Mouse (Mus musculus): ENCODE results near the gene Trappc4.
"Not testable (repeated sequence)": the region's sequence is repeated elsewhere in the genome, so short reads cannot be mapped to it uniquely, and the experiment has no call there.

Trappc4 gene

DNA sequence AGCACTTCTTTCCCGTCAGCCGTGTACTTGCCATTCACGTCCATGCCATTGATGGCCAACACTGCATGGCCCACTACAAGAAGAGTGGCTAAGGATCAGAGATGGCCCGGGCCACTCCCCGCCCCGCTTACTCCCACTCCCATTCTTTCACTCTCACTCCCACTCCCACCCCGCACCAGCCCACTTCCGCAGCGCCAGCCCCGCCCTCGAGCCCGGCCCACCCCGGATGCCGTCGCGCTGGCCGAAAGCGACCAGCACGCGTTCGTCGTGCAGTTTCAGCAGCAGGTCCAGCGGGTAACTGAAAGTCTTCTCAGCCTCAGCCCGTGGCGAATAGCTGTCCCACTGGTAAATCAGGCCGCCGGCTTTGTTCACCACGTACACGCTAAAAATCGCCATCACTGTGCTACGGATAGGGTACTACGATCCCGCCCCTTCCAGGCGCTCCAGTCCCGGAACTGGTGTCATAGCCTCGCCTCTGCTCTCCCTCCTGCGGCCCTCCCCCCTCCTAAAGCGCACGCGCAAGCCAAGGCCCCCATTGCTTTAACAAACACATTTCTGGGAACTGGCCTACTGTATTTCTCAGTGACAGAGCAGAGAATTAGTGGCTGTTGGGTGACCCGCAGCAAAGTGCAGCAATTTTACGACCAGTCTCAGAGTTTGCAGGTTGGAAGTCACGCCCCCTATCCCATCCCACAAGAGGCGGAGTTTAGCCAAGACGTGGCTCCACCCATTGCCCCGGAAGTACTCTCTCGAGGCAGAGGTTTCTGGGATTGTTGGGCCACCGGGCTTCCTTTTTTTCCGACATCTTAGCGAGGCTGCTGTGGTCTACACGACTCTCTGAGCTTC lies at the start of gene Trappc4, which contains the start of gene Rps25:
TSS of gene Trappc4 (minus strand) at position 695 of the 846 bp plus-strand sequence.
TSS of gene Rps25 (plus strand) at position 234 of the 846 bp plus-strand sequence.
- DNase-seq (ENCODE audit: low read depth, low spot score) = peak; percentile 96

DNA sequence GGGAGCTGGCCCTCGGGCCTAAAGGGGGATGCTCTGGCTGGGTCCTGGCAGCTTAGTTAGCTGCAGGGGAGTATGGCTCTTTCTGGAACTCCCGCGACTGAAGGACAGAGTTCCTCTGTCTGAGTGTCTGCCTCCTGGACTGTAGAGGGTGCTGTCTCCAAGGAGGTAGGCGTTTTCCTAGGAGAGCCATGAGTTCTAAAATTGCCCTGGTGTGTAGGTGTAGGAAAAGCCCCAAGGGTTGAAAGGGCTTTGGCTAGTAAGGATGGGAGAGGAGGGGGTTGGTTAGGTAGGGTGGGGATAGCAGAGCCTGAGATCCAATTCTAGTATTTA lies 47.5 kb upstream of the Trappc4 start, which contains the start of gene Upk2:
TSS of gene Upk2 (minus strand) at position 86 of the 330 bp plus-strand sequence.
- DNase-seq (ENCODE audit: low read depth, low spot score) = peak; percentile 73

DNA sequence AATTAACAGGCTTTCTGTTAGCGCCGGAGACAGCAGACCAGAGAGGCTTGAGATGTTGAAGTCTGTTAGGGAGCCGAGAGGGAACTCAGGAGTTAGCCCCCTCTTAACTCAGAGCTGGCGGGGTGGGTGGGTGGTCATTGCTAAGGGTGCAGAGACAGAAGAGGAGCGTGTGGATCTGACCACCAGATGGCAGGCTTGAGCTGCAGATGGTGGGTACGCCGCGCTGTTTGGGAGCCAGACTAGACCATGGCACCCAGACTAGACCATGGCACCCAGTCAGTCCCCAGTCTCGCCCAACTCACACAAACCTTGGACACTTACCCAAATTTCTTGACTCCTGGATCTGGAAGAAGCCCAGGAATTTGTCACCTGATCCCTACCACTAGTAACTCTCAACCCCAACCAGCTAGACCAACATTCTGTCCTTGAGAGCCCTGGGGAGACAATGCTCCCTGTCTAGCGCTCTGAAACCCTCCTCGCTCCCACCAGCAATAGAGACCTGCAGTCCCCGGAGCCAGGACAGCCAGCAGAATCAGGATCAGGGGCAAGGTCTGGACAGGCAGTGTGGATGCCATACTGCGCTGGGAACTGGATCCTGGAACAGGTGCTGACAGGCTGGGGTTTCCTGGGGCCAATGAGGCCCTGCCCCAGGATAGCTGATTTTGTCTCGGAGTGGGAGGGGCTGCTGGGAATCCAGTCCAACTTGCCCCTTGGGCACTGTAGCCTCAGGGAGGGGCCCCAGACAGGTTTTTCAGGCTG lies 46.9 kb upstream of the Trappc4 start:
- peak; percentile 93 for DNase-seq (ENCODE audit: low read depth, low spot score)

DNA sequence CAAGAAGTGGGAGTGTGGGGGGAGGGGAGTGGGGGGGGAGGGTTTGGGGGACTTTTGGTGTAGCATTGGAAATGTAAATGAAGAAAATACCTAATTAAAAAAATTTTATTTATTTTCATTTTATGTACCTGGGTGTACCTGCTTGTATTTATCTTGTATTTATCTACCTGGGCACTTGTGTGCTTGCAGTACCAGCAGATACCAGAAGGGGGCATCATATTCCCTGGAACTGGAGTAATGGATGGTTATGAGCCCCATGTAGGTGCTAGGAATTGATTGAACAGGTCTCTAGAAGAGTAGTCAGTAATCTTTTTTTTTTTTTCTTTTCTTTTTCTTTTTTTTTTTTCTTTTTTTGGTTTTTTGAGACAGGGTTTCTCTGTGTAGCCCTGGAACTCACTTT lies 43.0 kb upstream of the Trappc4 start:
- DNase-seq (ENCODE audit: low read depth, low spot score) = peak; percentile 77

DNA sequence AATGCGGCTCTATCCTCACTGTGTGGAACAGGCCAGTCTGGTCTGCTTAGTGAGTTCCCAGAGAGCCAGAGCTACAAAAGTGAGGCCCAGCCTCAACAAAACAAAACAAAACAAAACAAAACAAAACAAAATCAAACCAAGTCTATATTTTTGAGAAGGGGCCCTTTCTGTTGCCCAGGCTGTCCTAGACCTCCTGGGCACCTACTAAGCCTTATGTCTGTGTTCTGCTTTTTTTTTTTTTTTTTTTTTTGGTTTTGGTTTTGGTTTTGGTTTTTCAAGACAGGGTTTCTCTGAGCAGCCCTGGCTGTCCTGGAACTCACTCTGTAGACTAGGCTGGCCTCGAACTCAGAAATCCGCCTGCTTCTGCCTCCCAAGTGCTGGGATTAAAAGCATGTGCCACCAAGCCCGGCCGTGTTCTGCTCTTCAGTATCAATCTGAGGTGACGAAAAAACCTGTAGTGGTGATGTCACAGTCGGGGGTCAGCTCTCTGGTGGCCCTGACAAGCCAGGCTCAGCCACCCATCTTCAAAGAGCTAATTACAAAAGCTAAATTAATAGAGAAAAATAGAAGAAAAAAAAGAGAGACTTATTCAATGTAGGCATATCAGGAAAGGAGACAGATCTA lies 37.1 kb upstream of the Trappc4 start:
- not testable (repeated sequence) for DNase-seq (ENCODE audit: low read depth, low spot score)

DNA sequence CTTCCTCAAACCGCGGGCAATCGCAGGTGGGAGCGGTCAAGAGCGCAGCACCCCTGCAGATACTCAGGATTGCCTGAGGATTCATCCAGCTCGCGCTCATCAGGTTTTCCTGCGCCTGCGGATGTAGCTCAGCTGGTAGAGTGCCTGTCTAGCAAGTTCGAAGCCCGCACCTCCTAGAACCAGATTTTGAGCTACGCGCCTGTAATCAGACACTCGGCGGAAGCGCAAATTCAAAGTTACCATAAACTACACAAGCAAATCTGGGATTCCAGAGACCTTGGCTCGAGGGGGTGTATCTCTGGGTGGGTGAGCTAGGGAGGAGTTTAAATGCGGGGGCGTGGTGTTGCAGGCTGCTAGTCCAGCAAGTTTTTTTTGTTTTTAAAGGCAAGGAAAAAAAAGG lies 33.6 kb upstream of the Trappc4 start, which contains the start of gene Foxr1:
TSS of gene Foxr1 (minus strand) at position 176 of the 400 bp plus-strand sequence.
- peak; percentile 84 for DNase-seq (ENCODE audit: low read depth, low spot score)

DNA sequence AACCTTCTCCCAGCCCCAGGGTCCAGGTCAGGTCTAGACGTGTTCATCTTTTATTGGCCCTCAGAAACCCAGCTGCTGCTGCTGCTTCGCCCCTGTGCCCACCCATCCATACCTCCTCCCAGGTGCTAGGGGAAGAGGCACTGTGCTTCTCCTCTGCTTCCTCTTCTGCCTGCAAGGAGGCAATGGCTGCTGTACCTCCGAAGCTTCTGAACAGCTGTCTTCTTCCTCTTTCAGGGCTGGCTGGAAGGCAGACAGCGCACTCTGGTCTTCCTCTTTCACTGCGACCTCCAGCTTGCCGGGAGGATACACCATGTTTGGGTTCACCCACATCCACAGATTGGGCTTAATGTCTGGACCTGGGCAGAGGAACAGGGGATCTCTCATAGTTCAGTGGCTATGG lies 28.3 kb upstream of the Trappc4 start:
- DNase-seq (ENCODE audit: low read depth, low spot score) = no peak

DNA sequence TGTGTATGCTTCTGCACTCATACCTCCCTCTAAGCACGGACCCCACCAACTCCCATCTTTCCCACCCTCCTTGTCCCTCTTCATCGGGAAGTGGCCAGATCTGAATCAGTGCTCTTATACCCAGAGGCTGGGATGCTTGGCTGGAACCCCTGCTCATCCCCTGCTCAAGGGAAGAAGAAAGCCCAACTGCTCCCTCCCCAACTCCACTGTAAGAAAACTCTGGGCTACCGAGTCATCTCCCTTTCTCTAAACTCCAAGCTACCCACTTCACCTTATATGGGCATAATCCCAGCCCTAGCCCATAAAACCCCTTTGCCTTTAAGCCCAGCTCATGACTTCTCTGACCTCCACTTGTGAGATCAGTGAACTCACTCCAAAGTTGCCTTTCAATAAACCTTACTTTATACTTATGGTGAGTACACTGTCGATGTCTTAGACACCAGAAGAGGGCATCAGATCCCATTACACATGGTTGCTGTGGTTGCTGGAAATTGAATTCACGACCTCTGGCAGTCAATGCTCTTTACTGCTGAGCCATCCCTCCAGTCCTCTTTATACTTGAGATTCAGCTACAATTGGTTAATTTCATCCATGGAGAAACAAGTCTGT lies 25.3 kb upstream of the Trappc4 start:
- DNase-seq (ENCODE audit: low read depth, low spot score) = peak; percentile 48

DNA sequence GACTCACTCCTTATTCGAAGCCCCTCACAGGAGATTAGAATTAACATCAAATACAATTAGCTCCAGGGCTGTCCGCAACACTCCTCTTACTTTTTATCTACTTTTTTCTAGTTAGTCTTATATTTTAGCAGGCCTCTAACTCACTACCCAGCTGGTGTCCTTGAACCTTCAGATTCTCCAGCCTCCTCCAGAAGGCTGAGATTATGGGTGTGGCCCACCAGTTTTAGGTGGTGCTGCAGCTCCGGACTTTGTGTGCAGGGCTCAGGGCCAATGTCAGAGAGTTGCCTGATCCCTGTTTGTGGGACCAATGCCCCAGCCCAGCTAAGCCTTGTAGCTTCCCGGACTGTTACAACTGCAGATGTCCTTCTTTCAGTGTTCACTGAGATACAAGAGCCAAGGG lies 16.2 kb upstream of the Trappc4 start:
- DNase-seq (ENCODE audit: low read depth, low spot score) = peak; percentile 58

DNA sequence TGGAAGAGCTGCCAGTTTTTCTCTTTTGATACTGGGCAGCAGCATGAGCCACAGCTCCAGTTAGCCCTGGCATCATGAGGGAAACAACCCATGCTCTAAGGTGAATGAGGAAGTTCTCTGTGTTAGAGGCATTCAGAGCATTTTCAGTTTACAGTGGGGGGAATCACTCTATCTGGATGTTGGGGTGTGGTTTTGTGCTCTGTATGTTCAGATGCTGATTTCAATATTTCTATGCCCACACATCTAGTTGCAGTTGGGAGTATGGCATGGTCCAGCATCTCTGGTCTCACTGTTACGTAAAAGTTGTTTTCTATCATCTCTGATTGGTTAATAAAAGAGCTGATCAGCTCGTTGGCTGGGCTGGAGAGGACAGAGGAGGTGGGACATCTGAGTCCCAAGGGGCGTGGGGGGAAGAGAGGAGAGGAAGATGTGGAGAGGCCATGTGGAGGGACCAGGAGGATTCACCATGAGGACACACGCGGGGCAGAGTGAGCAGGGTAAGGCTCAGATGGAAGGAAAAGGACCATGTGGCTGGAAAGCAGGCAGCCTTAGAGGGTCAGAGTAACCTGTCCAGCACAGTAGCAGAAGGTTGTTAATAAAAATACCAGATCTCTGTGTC lies 13.0 kb upstream of the Trappc4 start:
- peak; percentile 82 for DNase-seq (ENCODE audit: low read depth, low spot score)

DNA sequence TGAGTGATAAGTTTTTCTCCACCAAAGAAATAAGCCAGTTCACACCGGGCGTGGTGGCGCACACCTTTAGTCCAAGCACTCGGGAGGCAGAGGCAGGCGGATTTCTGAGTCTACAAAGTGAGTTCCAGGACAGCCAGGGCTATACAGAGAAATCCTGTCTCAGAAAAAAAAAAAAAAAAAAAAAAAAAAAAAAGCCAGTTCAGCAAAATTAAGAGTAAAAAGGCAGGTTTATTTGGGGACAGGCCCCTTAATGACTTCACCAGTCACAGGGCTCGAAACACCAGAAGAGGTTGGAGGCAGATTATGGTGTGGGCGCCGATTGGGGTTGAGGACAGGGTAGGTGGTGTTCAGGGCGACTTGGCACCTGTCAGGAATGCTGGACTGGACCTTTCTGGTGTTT lies 12.3 kb upstream of the Trappc4 start:
- not testable (repeated sequence) for DNase-seq (ENCODE audit: low read depth, low spot score)

DNA sequence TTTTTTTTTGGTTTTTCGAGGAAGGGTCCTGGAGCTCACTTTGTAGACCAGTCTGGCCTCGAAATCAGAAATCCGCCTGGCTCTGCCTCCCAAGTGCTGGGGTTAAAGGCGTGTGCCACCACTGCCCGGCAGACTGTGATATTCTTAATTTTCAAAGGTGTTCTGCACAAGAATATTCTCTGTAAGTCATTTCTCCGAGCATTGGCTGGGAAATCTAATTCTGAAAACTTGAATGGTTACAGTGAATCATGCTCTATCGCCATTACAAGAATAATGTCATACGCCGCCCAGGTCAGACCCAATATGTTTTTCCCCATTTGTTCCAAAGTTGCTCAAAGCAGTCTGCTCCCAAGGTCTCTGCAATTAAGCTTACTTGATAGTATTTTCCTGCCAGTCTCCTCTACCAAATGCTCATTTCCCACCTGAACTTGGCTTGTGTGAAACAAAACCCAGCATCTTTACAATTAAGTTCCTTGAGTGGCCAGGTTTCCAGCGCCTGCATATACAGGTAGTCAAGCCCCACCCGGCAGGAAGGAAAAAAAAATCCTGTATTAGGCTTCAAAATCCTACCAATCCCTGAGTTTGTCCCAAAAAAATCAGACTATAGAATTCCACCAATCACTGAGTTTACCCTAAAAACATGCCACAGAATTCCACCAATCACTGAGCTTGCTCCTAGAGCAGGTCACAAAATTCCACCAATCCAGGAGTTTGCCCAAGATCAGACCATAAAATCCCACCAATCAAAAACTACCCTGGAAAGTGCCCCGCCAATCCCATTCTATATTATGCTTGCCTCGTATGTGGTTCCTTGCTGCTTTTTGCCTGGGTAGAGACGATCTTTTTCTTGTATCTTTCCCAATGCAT lies 11.4 kb upstream of the Trappc4 start, which contains the start of gene Ccdc84:
TSS of gene Ccdc84 (minus strand) at position 51 of the 867 bp plus-strand sequence.
- peak; percentile 95 for DNase-seq (ENCODE audit: low read depth, low spot score)

DNA sequence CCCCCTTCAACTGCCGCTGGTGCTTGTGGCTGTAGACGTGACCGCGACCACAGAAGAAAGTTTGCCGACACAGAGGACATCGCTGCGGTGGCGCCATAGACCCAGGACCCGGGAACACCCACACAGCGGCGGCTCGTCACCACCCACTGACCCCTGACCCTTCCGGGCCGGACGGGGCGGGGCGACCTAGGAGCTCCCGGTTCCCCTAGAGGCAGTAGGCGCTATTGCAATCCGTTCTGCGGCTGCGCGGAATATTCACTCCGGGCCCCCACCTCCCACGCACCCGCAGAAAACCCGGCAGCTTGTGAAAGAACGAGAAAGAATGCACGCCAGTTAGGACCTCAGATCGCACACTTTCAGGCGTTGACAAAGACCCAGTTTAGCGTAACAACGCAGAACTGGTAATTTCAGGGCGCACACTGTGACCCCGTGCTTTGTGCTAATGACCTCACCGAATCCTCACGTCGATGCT lies 10.5 kb upstream of the Trappc4 start:
- DNase-seq (ENCODE audit: low read depth, low spot score) = peak; percentile 93

DNA sequence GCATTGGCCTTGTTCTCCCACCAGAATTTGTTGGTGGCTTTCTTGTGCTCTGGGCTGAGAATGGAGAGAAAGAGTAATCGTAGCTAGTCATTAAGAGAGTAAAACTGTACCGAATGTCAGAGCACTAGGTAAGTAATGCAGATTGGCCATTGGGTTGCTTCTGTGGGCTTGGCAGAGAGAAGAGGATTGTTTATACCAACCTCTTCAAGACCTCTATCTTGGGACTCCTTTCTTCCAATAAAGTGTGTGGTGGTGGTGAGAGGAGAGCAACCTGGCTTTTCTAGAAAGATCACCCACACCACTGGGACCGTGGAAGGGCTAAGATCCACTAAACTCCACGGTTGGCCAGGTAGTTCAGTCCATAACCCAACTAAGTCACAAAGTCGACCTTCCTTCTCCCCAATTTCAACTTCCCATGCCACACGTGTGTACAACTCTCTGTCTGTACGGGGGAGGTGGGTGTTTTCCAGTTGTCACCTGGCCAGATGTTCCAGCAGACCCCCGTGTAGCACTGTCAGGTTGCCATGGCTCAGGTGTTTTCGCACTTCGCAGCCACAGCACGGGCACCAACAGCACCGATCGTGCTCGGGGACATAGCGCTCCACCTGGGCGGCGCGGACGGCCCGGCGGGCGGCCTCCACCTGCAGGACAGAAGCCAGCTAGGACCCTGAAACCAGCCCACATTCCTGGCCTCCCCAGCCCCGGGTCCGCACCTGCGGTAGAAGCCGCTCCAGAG lies 9.9 kb upstream of the Trappc4 start:
- no peak for DNase-seq (ENCODE audit: low read depth, low spot score)

DNA sequence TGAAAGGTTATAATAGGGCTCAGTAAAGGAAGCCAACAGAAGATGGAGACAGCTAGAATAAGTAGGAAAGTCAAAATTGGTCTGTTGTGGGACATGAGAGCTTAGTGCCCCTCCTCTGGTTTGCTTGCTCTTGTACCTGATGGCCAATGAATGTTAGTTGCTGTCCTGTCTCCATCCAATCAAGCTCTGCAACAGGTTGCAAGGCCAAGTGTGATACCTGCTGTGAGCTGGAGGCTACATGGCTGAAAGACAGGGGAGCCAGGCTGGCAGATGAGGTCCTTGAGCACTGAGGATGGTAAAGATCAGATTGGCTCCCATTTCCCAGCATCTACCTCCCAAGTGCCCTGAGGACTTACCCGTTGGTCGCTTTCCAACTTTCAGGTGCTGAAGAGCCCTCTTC lies 5.4 kb upstream of the Trappc4 start:
- DNase-seq (ENCODE audit: low read depth, low spot score) = no peak

DNA sequence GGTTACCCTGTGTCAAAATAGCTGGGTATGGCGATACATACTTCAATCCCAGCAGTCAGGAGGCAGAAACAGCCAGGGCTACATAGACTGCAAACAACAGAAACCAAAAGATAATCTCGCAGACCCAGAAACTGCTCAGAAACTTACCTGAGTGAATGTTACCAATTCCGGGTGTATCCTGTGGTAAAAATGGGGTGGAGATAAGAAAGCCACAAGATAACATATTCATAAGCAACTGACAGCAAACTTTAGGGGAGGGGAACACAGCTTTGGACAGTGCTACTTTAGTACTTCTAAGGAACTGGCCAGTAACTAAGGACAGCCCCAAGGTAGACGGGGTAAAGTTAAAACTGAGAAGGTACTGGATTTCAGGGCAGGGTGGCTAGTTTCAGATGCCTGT lies 4.9 kb upstream of the Trappc4 start:
- no peak for DNase-seq (ENCODE audit: low read depth, low spot score)

DNA sequence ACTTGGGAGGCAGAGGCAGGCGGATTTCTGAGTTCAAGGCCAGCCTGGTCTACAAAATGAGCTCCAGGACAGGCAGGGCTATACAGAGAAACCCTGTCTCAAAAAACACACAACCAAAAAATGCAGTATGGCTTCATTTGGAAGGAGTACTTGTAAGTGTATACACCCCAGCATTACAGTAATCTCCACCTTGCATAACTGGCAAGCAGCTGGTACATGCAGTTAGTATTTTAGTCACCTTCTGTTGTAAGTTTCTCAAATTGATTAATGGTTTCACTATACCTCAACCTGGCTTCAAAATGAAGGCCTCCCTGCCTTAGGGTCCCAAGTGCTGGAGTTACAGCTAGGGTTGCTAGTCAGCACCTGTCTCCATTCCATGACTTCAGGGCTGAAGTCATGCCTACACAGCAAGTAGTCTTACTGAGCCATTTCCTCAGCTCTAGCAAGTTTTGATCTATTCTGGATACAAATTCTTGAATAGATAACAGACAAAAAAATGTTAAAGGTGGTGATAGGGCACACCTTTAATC lies 4.3 kb upstream of the Trappc4 start:
- no peak for DNase-seq (ENCODE audit: low read depth, low spot score)

DNA sequence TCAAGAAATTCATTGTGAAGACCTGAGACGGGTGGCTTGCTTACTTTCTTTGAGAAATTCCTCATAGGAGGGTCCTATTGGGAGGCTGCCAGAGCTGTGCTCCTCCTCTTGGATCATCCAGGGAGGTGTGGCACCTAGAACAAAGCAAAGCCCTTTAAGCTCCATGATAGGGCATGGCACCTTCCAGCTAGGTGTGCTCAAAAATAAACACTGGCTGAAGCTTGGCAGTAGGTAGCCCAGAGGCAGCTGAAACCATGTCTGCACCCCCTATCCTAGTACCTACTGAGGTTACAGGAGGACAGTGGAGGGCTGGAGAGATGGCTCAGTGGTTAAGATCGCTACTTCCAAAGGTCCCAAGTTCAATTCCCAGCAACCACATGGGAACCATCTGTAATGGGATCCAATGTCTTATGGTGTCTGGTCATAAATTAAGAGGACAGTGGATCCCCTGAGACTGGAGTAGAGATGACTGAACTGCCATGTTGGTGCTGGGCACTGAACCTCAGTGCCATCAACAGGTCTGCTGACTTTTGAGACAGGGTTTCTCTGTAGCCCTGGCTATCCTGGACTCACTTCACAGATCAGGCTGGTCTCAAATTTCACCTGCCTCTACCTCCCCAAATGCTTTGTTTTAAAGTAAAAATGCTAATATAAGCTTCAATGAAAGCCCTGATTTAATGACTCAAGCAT lies 3.4 kb upstream of the Trappc4 start:
- peak; percentile 75 for DNase-seq (ENCODE audit: low read depth, low spot score)

Measured in ZHBTc4 (cell line).